Mouse (Mus musculus) kidney, postnatal 0 days (tissue): ENCODE results near the gene Tango2. TPM values are rescaled to one million over a fixed set of nuclear protein-coding genes. Genes with fewer than 3 reads are reported as not detected.

Experiments
- ATAC-seq: fragments of 200-750 bp; cut with Nextera tagmentation; replicated peaks from 2 replicates; pipeline ENCODE4 v1.8.0; 2017; ENCODE audit warnings: low read depth, moderate number of reproducible peaks, moderate TSS enrichment, moderate library complexity; ENCODE audit not compliant: low FRiP score
- DNase-seq: peaks from one replicate; pipeline ENCODE4 v3.0.0-alpha.2; 2016; ENCODE audit warnings: low spot score
- H3K27ac ChIP-seq: fragments of 300-500 bp; sonication (generic); 2 replicates; pipeline ENCODE4 v1.5.1; 2014; ENCODE audit warnings: mild to moderate bottlenecking
- H3K27me3 ChIP-seq: fragments of 300-500 bp; sonication (generic); 2 replicates; pipeline ENCODE4 v1.6.1; 2014; ENCODE audit warnings: low read length, mixed read lengths; ENCODE audit not compliant: insufficient read depth
- H3K36me3 ChIP-seq: fragments of 300-500 bp; sonication (generic); 2 replicates; pipeline ENCODE4 v1.6.1; 2014; ENCODE audit warnings: low read length, mixed read lengths; ENCODE audit not compliant: insufficient read depth
- H3K4me1 ChIP-seq: fragments of 300-500 bp; sonication (generic); replicated peaks from 2 replicates; pipeline ENCODE4 v1.6.1; 2014; ENCODE audit warnings: antibody characterized with exemption, low read length, mixed read lengths; ENCODE audit not compliant: insufficient read depth
- H3K4me2 ChIP-seq: fragments of 300-500 bp; sonication (generic); 2 replicates; pipeline ENCODE4 v1.6.1; 2014; ENCODE audit warnings: mild to moderate bottlenecking, low read length, moderate library complexity, mixed read lengths
- H3K4me3 ChIP-seq: fragments of 300-500 bp; sonication (generic); replicated peaks from 2 replicates; pipeline ENCODE4 v1.5.1; 2014; ENCODE audit warnings: low read depth, low read length
- H3K9ac ChIP-seq: fragments of 300-500 bp; sonication (generic); 2 replicates; pipeline ENCODE4 v1.6.1; 2014; ENCODE audit warnings: low read depth, low read length
- H3K9me3 ChIP-seq: fragments of 300-500 bp; sonication (generic); replicated peaks from 2 replicates; pipeline ENCODE4 v1.6.1; 2016; ENCODE audit warnings: low read length, inconsistent platforms, mixed read lengths
- CTCF ChIP-seq: IDR thresholded peaks from 2 replicates; pipeline ENCODE4 v1.5.1; 2016; ENCODE audit warnings: antibody characterized with exemption, low read depth, mild to moderate bottlenecking, moderate library complexity
- WGBS: fragments of 180-500 bp; shearing (Covaris S2); extraction: QIAGEN DNeasy Blood & Tissue Kit; methylation state at CpG from one replicate; pipeline ENCODE4 v1.1.7; 2014; 5-methylcytosine and 5-hydroxymethylcytosine counted together
- polyA plus RNA-seq: library from polyadenylated mRNA; unstranded; fragments of >200 nt; fragmentation: Nextera tagmentation; extraction: Ambion mirVana; gene quantifications from 2 replicates; pipeline ENCODE4 v1.2.1, GENCODE M21; 2015

Gene Tango2
- polyA plus RNA-seq, 1 experiment from 2014 or later: 28.3 TPM

DNA sequence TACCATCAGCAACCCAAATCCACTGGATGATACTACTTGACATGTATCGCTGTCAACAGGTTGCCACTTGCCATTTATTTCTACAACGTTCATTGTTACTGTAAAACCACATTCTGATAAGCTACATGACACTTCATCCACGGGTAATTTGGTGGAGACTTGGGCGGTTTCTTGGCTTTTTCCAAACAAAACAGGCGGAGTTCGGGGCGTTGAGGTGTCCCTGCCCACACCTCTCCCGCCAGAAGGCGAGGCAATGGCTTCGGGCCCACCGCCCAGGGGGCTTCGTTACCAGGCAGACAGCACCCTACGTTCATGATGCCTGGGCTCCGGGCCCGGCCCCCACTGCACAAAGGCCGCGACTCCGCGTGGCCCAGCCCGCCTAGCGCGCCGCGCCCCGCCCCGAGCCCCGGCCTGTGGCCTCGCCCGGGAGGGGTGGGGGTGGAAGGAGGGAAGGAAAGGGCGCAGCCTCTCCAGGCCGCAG lies 59.3 kb downstream of the Tango2 start:
- peak; percentile 86 for ATAC-seq
- no peak for TF ChIP-seq CTCF
- Histone ChIP-seq H3K4me3 (peak overlapping the region; percentile 77), H3K36me3 (peaks cover 4% of the 10 kb centered on the region), H3K9ac (peak overlapping the region; percentile 94), H3K4me2 (peak overlapping the region; percentile 82), H3K27ac (peak overlapping the region; percentile 82), H3K4me1 (peaks cover 8% of the 10 kb centered on the region), H3K27me3 (no peaks in the 10 kb centered on the region), H3K9me3 (no peaks in the 10 kb centered on the region)
- under 1% methylated on average over 31 of the region's 31 CpGs for WGBS
- DNase-seq: peak; percentile 60

DNA sequence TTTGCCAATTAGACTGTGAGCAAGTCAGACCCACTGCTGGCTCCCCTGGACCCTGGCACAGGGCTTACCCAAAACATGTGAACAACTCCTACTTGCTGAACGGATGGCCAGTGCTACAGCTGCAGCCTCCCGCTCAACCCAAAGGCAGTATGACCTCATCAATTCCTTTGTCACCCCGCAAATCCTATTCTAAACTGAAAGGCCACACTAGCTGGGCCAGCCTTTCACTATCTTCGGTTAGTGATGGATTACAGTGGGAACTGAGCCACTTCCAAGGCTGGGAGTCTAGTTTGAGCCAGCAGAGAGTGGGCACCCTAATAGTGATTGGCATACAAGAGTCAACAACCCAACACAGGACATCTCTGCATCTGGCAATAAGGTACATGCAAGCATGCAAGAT lies 59.7 kb downstream of the Tango2 start:
- no peak for ATAC-seq

DNA sequence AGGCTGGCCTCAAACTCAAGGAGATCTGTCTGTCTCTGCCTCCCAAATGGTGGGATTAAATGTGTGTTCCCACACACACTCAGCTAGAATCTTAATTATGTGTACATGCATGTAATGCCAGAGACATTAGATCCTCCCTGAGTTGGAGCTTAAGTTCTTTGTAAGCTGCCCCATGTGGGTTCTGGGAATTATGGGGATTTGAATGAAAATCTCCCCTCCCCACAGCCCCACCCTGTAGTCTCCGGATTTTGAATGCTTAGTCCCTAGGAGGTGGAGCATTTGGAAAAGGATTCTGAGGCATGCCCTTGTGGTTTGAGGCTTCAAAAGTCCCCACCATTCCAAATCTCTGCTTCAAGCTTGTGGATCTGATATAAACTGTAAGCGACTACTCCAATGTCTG lies 72.7 kb downstream of the Tango2 start:
- peaks cover 59% of the 10 kb centered on the region for H3K36me3 ChIP-seq
- 83% methylated on average over 2 of the region's 2 CpGs for WGBS

More for the DNA sequence above, 59.7 kb downstream of the Tango2 start:
- Histone ChIP-seq H3K27me3 (no peaks in the 10 kb centered on the region), H3K4me3 (peak overlapping the region; percentile 77), H3K27ac (0 out of 2 replicates have a peak overlapping the region, but pooled peaks have one; percentile 82), H3K9ac (peak overlapping the region; percentile 94), H3K36me3 (peaks cover 7% of the 10 kb centered on the region), H3K4me1 (peaks cover 8% of the 10 kb centered on the region), H3K4me2 (peak overlapping the region; percentile 82), H3K9me3 (no peaks in the 10 kb centered on the region)
- peak; percentile 41 for DNase-seq
- 2% methylated on average over 4 of the region's 4 CpGs for WGBS
- no peak for TF ChIP-seq CTCF

DNA sequence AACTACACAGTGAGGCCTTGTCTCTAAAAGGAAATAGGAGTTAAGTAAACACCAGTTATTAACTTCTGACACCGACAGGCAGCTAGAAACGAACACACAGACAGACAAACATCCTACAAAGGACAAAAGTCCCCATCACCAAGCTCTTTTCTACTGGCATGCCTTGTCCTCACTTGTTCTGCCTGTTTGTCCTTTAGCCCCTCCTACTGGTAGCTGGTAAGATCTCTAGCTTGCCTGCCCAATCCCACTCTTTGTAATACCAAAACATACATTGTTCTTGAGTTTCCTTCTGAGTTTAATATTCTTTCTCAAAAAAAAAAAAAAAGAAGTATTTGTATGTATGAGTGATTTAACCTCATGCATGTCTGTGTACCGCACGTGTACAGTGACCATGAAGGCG lies 79.7 kb downstream of the Tango2 start:
- H3K4me2 ChIP-seq: no peak overlapping the region
- no peak overlapping the region for H3K4me3 ChIP-seq
- ATAC-seq (no peak), DNase-seq (peak; percentile 31)
- H3K4me1 ChIP-seq: no peaks in the 10 kb centered on the region
- 84% methylated on average over 5 of the region's 5 CpGs for WGBS
- no peaks in the 10 kb centered on the region for H3K9me3 ChIP-seq
- no peak overlapping the region for H3K9ac ChIP-seq
- no peak overlapping the region for H3K27ac ChIP-seq
- TF ChIP-seq CTCF: peak; percentile 57
- H3K36me3 ChIP-seq: peaks cover 49% of the 10 kb centered on the region
- H3K27me3 ChIP-seq: no peaks in the 10 kb centered on the region

More for the DNA sequence above, 72.7 kb downstream of the Tango2 start:
- Histone ChIP-seq H3K4me1 (no peaks in the 10 kb centered on the region), H3K27me3 (no peaks in the 10 kb centered on the region), H3K9ac (no peak overlapping the region), H3K9me3 (no peaks in the 10 kb centered on the region), H3K4me2 (no peak overlapping the region), H3K27ac (no peak overlapping the region), H3K4me3 (no peak overlapping the region)
- no peak for TF ChIP-seq CTCF
- DNase-seq (no peak), ATAC-seq (no peak)

DNA sequence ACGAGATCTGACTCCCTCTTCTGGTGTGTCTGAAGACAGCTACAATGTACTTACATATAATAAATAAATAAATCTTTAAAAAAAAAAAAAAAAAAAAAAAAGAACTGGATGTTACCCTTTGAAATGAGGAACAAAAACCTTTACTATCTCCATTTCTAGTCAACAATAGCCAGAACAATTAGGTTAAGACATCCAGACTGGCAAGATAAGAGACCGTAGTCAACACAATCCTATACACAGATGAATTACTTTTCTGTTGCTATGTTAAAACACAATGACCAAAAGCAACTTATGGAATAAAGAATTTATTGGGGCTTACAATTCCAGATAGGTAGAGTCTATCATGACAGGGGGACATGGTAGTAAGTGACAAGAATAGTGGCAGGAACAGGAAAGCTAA lies 82.9 kb downstream of the Tango2 start:
- no peak for ATAC-seq
- 85% methylated on average over 2 of the region's 2 CpGs for WGBS

DNA sequence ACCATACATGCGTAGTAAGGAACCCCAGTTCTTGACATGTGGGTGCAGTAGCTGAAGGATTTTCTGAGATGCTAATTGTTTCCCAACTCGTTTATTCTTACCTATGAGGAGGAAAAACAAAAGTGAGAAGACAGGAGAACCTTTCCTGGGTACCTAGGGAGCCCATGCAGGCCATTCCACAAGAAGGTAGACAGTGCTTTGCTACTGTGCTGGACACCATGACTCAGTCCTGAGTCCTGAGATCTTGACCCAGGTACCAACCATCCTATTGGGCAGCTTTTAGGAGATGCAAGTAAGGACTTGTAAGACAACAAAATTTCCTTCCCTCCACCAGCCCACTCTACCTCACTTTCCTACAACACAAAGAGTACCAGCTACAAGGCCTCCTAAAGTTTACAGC lies 89.7 kb downstream of the Tango2 start, which contains the start of gene Gm49776:
TSS of gene Gm49776 (minus strand) at position 101 of the 400 bp plus-strand sequence.
- no peak for DNase-seq
- H3K9ac ChIP-seq: no peak within 1 kb of the TSS
- ATAC-seq: no peak
- TF ChIP-seq CTCF: no peak
- no peak within 1 kb of the TSS for H3K27ac ChIP-seq
- WGBS: 90% methylated on average over 2 of the region's 2 CpGs
- H3K36me3 ChIP-seq: peaks cover 74% of the 10 kb centered on the region
- H3K4me2 ChIP-seq: no peak within 1 kb of the TSS
- H3K4me1 ChIP-seq: no peaks in the 10 kb centered on the region
- no peak within 1 kb of the TSS for H3K4me3 ChIP-seq
- H3K27me3 ChIP-seq: no peaks in the 10 kb centered on the region
- H3K9me3 ChIP-seq: no peaks in the 10 kb centered on the region

More for the DNA sequence above, 82.9 kb downstream of the Tango2 start:
- H3K4me2 ChIP-seq: no peak overlapping the region
- TF ChIP-seq CTCF: no peak
- H3K4me1 ChIP-seq: no peaks in the 10 kb centered on the region
- peaks cover 39% of the 10 kb centered on the region for H3K36me3 ChIP-seq
- no peak overlapping the region for H3K27ac ChIP-seq
- H3K9me3 ChIP-seq: no peaks in the 10 kb centered on the region
- H3K27me3 ChIP-seq: no peaks in the 10 kb centered on the region
- H3K4me3 ChIP-seq: no peak overlapping the region
- no peak for DNase-seq
- H3K9ac ChIP-seq: no peak overlapping the region

DNA sequence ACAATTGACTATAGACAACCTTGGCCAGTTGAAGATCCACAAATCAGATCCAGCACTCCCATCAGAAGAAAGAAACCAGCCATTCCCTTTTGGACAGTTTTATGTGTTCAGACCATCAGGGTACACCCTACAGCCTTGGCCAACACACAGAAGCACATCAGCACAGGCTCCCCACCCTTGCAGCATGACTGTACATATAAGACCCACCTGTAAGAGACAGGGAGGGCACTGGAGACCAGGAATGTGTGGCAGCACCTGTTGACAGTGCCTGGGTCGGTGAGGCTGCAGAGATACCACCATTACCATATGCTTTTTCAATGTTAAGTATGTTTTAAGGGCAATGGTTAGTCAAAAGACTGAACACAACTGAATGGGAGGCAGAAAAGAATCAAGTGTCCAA lies 94.0 kb downstream of the Tango2 start:
- no peaks in the 10 kb centered on the region for H3K9me3 ChIP-seq
- H3K27me3 ChIP-seq: no peaks in the 10 kb centered on the region
- peaks cover 71% of the 10 kb centered on the region for H3K36me3 ChIP-seq
- H3K4me2 ChIP-seq: no peak overlapping the region
- no peak overlapping the region for H3K4me3 ChIP-seq
- peaks cover 12% of the 10 kb centered on the region; the same call in 1 of the 2 replicates for H3K4me1 ChIP-seq
- TF ChIP-seq CTCF: no peak
- WGBS: 91% methylated on average over 1 of the region's 1 CpGs
- H3K9ac ChIP-seq: no peak overlapping the region
- no peak for DNase-seq
- ATAC-seq: no peak
- H3K27ac ChIP-seq: no peak overlapping the region
